Mouse (Mus musculus) MEL (cell line): ENCODE measurements around the gene Igf1r. TPM values are rescaled to one million over a fixed set of nuclear protein-coding genes. Genes with fewer than 3 reads are reported as not detected.
A peak's percentile ranks its signal among the peaks of the same experiment; 100 is the strongest.

Experiments used
- DNase-seq: peaks from one replicate; pipeline ENCODE4 v3.0.0; 2011; ENCODE audit warnings: low read depth, low spot score
- H3K27ac ChIP-seq: 2 replicates; pipeline ENCODE4 v1.5.1; 2012; ENCODE audit warnings: low read depth, mild to moderate bottlenecking, control low read depth, low read length, moderate library complexity; ENCODE audit not compliant: control insufficient read depth
- H3K27me3 ChIP-seq, 2 experiments: fragments of 150-350 bp in 1 of 2; sonication (generic) in 1 of 2; 2 replicates each; pipeline ENCODE4 v1.6.1; 2012; ENCODE audit warnings: low read length in 2 of 2, mild to moderate bottlenecking in 2 of 2, improper control_type of control experiment in 1 of 2, moderate library complexity in 1 of 2; ENCODE audit not compliant: insufficient read depth in 2 of 2, control insufficient read depth in 1 of 2
- H3K36me3 ChIP-seq, 2 experiments: 2 replicates each; pipeline ENCODE4 v1.6.1; 2012 to 2014; ENCODE audit warnings: low read length in 2 of 2, improper control_type of control experiment in 1 of 2, inconsistent platforms in 1 of 2, mild to moderate bottlenecking in 1 of 2; ENCODE audit not compliant: insufficient read depth in 2 of 2, control insufficient read depth in 1 of 2
- H3K4me1 ChIP-seq, 2 experiments: fragments of 150-350 bp in 1 of 2; sonication (generic) in 1 of 2; 2 replicates each; pipeline ENCODE4 v1.6.1; 2012; ENCODE audit warnings: low read length in 2 of 2, improper control_type of control experiment in 1 of 2, mild to moderate bottlenecking in 1 of 2; ENCODE audit not compliant: insufficient read depth in 2 of 2, control insufficient read depth in 1 of 2
- H3K4me3 ChIP-seq, 2 experiments: fragments of 150-350 bp in 1 of 2; sonication (generic) in 1 of 2; 2 replicates each; pipeline ENCODE4 v1.5.1; 2012; ENCODE audit warnings: low read depth in 2 of 2, low read length in 2 of 2, mild to moderate bottlenecking in 2 of 2, moderate library complexity in 2 of 2, control low read depth in 1 of 2, improper control_type of control experiment in 1 of 2; ENCODE audit not compliant: control insufficient read depth in 1 of 2, insufficient read depth in 1 of 2
- H3K79me2 ChIP-seq: 2 replicates; pipeline ENCODE4 v1.6.1; 2012; ENCODE audit warnings: mild to moderate bottlenecking, low read length, moderate library complexity; ENCODE audit not compliant: control insufficient read depth, poor library complexity, insufficient read depth
- H3K9ac ChIP-seq: 2 replicates; pipeline ENCODE4 v1.6.1; 2012; ENCODE audit warnings: low read depth, mild to moderate bottlenecking, control low read depth, low read length, moderate library complexity; ENCODE audit not compliant: control insufficient read depth, poor library complexity, severe bottlenecking
- H3K9me3 ChIP-seq: fragments of 150-350 bp; sonication (generic); replicated peaks from 2 replicates; pipeline ENCODE4 v1.6.1; 2012; ENCODE audit warnings: mild to moderate bottlenecking, low read length, improper control_type of control experiment, moderate library complexity; ENCODE audit not compliant: insufficient read depth
- CHD2 ChIP-seq: IDR thresholded peaks from 2 replicates; pipeline ENCODE4 v1.6.1; 2011; ENCODE audit warnings: low read length, improper control_type of control experiment
- CTCF ChIP-seq, 3 experiments: IDR thresholded peaks in 2 of 3; conservative IDR thresholded peaks in 1 of 3; 2 replicates each; pipeline ENCODE4 v1.5.1; 2011 to 2012; ENCODE audit warnings: low read length in 3 of 3, low read depth in 2 of 3, mild to moderate bottlenecking in 2 of 3, improper control_type of control experiment in 1 of 3, inconsistent platforms in 1 of 3, mixed read lengths in 1 of 3, moderate library complexity in 1 of 3; ENCODE audit not compliant: control insufficient read depth in 1 of 3, insufficient read depth in 1 of 3, poor library complexity in 1 of 3, severe bottlenecking in 1 of 3
- EP300 ChIP-seq, 2 experiments: IDR thresholded peaks; 2 replicates each; pipeline ENCODE4 v1.6.1; 2011; ENCODE audit warnings: improper control_type of control experiment in 2 of 2, low read length in 2 of 2, low read depth in 1 of 2, mild to moderate bottlenecking in 1 of 2
- ETS1 ChIP-seq: IDR thresholded peaks from 2 replicates; pipeline ENCODE4 v1.6.1; 2012; ENCODE audit warnings: low read depth, mild to moderate bottlenecking, inconsistent platforms, low read length, improper control_type of control experiment, moderate library complexity
- GATA1 ChIP-seq: IDR thresholded peaks from 2 replicates; pipeline ENCODE4 v1.6.1; 2011; ENCODE audit warnings: low read depth, low read length, improper control_type of control experiment
- HCFC1 ChIP-seq: IDR thresholded peaks from 2 replicates; pipeline ENCODE4 v1.6.1; 2012; ENCODE audit warnings: low read depth, mild to moderate bottlenecking, inconsistent platforms, low read length, improper control_type of control experiment, moderate library complexity
- KAT2A ChIP-seq: conservative IDR thresholded peaks from 2 replicates; pipeline ENCODE4 v1.6.1; 2012; ENCODE audit warnings: low read depth, low read length, improper control_type of control experiment, inconsistent platforms
- MAFK ChIP-seq: IDR thresholded peaks from 2 replicates; pipeline ENCODE4 v1.6.1; 2011; ENCODE audit warnings: low read depth, mild to moderate bottlenecking, low read length, improper control_type of control experiment, borderline replicate concordance
- MYC ChIP-seq: IDR thresholded peaks from 2 replicates; pipeline ENCODE4 v1.6.1; 2011; ENCODE audit warnings: low read depth, mild to moderate bottlenecking, low read length, improper control_type of control experiment, moderate library complexity
- NRF1 ChIP-seq: IDR thresholded peaks from 2 replicates; pipeline ENCODE4 v1.6.1; 2014; ENCODE audit warnings: low read depth, mild to moderate bottlenecking, inconsistent platforms, low read length, improper control_type of control experiment, moderate library complexity; ENCODE audit not compliant: poor library complexity, insufficient read depth, severe bottlenecking
- POLR2AphosphoS5 ChIP-seq: IDR thresholded peaks from 2 replicates; pipeline ENCODE4 v1.6.1; 2012; ENCODE audit warnings: low read depth, borderline replicate concordance, mild to moderate bottlenecking, inconsistent platforms, low read length, moderate library complexity, mixed read lengths
- RCOR1 ChIP-seq: IDR thresholded peaks from 2 replicates; pipeline ENCODE4 v1.6.1; 2012; ENCODE audit warnings: low read depth, mild to moderate bottlenecking, inconsistent platforms, low read length, improper control_type of control experiment
- SIN3A ChIP-seq: IDR thresholded peaks from 2 replicates; pipeline ENCODE4 v1.6.1; 2012; ENCODE audit warnings: low read length, improper control_type of control experiment, inconsistent platforms
- TAL1 ChIP-seq: IDR thresholded peaks from 2 replicates; pipeline ENCODE4 v1.6.1; 2012; ENCODE audit warnings: mild to moderate bottlenecking, inconsistent platforms, low read length, moderate library complexity, mixed read lengths
- TBP ChIP-seq: IDR thresholded peaks from 2 replicates; pipeline ENCODE4 v1.8.0; 2011; ENCODE audit warnings: low read depth, low read length, improper control_type of control experiment
- TCF12 ChIP-seq: IDR thresholded peaks from 2 replicates; pipeline ENCODE4 v1.6.1; 2014; ENCODE audit warnings: low read depth, mild to moderate bottlenecking, inconsistent platforms, low read length, improper control_type of control experiment, moderate library complexity
- UBTF ChIP-seq: IDR thresholded peaks from 2 replicates; pipeline ENCODE4 v1.6.1; 2012; ENCODE audit warnings: low read depth, mild to moderate bottlenecking, inconsistent platforms, low read length, improper control_type of control experiment, moderate library complexity, borderline replicate concordance; ENCODE audit not compliant: insufficient read depth
- polyA plus RNA-seq, 2 experiments: library from polyadenylated mRNA; stranded (reverse) in 1 of 2; unstranded in 1 of 2; fragments of >175 nt in 1 of 2; fragments of >200 nt in 1 of 2; gene quantifications; 2 replicates each; pipeline versions ENCODE4 v1.2.1 to v1.2.4; 2012; ENCODE audit warnings: low replicate concordance in 2 of 2, low read depth in 1 of 2; ENCODE audit not compliant: insufficient read length in 2 of 2, insufficient read depth in 1 of 2, missing spikeins in 1 of 2
- total RNA-seq: library from RNA; depleted of rRNA; stranded (reverse); fragments of 300-350 nt; gene quantifications from 2 replicates; pipeline ENCODE4 v1.2.3, GENCODE M21; 2012

The Igf1r gene
- total and polyA plus RNA-seq, 3 experiments: 11.8 to 11.9 TPM; not detected in 1

GRCm38 (mm10) chr7:68011385-68012122 is 58.9 kb downstream of the Igf1r start:
- TF ChIP-seq TCF12: peak; percentile 99
- peak; percentile 65; the same call in 1 of the 2 replicates for TF ChIP-seq SIN3A
- peak; percentile 88 for TF ChIP-seq RCOR1
- no peak for TF ChIP-seq UBTF
- TF ChIP-seq MAFK: peak; percentile 25; the same call in 1 of the 2 replicates
- peak; percentile 89 to 95; a peak in 3 of 4 replicates for TF ChIP-seq EP300 (IDR thresholded peaks at IDR 0.05; ENCODE audit: low read depth in 1 of 2, low read length in 2 of 2)
- peak; percentile 98 for TF ChIP-seq GATA1
- TF ChIP-seq NRF1: no peak
- TF ChIP-seq TAL1: peak; percentile 82
- TF ChIP-seq HCFC1: 0 out of 2 replicates have a peak, but pooled peaks have one; percentile 42
- TF ChIP-seq ETS1: peak; percentile 94
- DNase-seq: peak; percentile 75
- Histone ChIP-seq H3K9me3 (no peaks in the 10 kb centered on the region), H3K79me2 (peaks cover 3% of the 10 kb centered on the region; the same call in 1 of the 2 replicates), H3K9ac (no peak overlapping the region), H3K27me3 (no peaks in the 10 kb centered on the region), H3K27ac (peak overlapping the region; percentile 69), H3K36me3 (peaks cover 6 to 29% of the 10 kb centered on the region in 2 experiments), H3K4me1 (peaks cover 28 to 31% of the 10 kb centered on the region in 2 experiments), H3K4me3 (no peak overlapping the region)

GRCm38 (mm10) chr7:68012123-68012474 is 59.5 kb downstream of the Igf1r start:
- no peak overlapping the region for H3K4me3 ChIP-seq

More at GRCm38 (mm10) chr7:68012123-68012474, 59.5 kb downstream of the Igf1r start:
- TF ChIP-seq CHD2 (no peak), CTCF (IDR thresholded peaks at IDR 0.05 in 2 of 3, conservative IDR thresholded peaks at IDR 0.05 in 1 of 3; ENCODE audit: control insufficient read depth in 1 of 3, insufficient read depth in 1 of 3, low read depth in 2 of 3, low read length in 3 of 3, poor library complexity in 1 of 3, severe bottlenecking in 1 of 3) (no peak), EP300 (IDR thresholded peaks at IDR 0.05; ENCODE audit: low read depth in 1 of 2, low read length in 2 of 2) (no peak), POLR2AphosphoS5 (no peak), KAT2A (no peak), TBP (no peak), MYC (no peak)
- H3K36me3 ChIP-seq: peaks cover 6 to 29% of the 10 kb centered on the region in 2 experiments
- DNase-seq: no peak
- H3K79me2 ChIP-seq: peaks cover 3% of the 10 kb centered on the region; the same call in 1 of the 2 replicates
- peaks cover 28 to 31% of the 10 kb centered on the region in 2 experiments for H3K4me1 ChIP-seq
- no peaks in the 10 kb centered on the region for H3K9me3 ChIP-seq
- H3K27ac ChIP-seq: no peak overlapping the region; the same call in 1 of the 2 replicates
- H3K9ac ChIP-seq: no peak overlapping the region
- H3K27me3 ChIP-seq: no peaks in the 10 kb centered on the region
